Mouse (Mus musculus): Measurements from ENCODE around the gene Grb10.

DNA sequence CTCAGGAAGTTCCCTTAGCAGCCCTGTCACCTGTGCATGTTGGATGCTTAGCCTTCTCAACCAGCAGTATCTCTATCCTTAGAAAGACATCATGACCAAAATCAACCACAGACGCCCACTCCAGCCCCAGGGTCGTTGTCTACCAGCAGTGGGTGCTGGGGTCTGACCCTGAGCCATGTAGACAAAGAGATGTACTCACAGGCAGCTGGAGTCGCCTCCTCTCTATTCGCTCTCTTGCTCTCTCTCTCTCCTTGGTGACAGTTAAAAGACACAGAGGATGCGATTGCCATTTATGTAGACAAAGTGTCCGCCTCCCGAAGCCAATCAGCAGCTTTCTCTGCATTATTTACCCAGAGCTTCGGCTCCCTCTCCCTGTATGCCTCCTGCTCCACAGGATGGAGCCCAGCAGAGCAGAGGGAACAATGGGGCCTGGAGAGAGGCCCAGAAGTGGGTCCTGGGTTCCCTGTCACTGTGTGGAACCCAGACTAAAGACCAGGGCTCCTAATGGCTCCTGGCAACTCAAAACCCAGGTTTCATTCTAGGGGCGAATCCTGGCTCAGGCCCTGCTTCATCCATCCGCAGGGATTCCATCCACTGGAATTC is 148.2 kb downstream of the Grb10 start:
- TF ChIP-seq CTCF (IDR thresholded peaks at IDR 0.05; ENCODE audit: insufficient read depth, low read length) (no peak), POLR2A (IDR thresholded peaks at IDR 0.05; ENCODE audit: borderline replicate concordance, extremely low read depth, low read depth, low read length) (no peak)

Data from lung, adult 2 months (tissue).